Comparison of ENCODE assay signal across 13 mouse cellular contexts in genomic region chr12:107056553-107056952, GRCm38 (mm10).
DNase-seq lines count a peak whose midpoint lies in the region; TF ChIP-seq lines count a peak whose summit lies in the region.
"Had no signal": no experiment of that assay in that cellular context is flagged by ENCODE, and none has a peak within 500 bp of the region (broad histone marks: within the 10 kb centered on the region; RNA-seq: fewer than 3 reads in every experiment).

No protein-coding gene starts in this region.

- TF ChIP-seq EP300 in MEL (IDR thresholded peaks at IDR 0.05; ENCODE audit: low read depth in 1 of 2, low read length in 2 of 2), result no peak

- no peak for TF ChIP-seq RAD21 in MEL (IDR thresholded peaks at IDR 0.05; ENCODE audit: low read depth, low read length)

- TF ChIP-seq CTCF in MEL (IDR thresholded peaks at IDR 0.05 in 2 of 3, conservative IDR thresholded peaks at IDR 0.05 in 1 of 3; ENCODE audit: control insufficient read depth in 1 of 3, insufficient read depth in 1 of 3, low read depth in 2 of 3, low read length in 3 of 3, poor library complexity in 1 of 3, severe bottlenecking in 1 of 3), result no peak

- no peak for TF ChIP-seq POLR2A in MEL (IDR thresholded peaks at IDR 0.05; ENCODE audit: control insufficient read depth in 1 of 2, insufficient read depth in 1 of 2, low read depth in 1 of 2, low read length in 2 of 2, poor library complexity in 1 of 2)

- no peak overlapping the region for H3K9ac ChIP-seq in MEL (ENCODE audit: control insufficient read depth, low read depth, low read length, poor library complexity, severe bottlenecking)
- H3K9ac ChIP-seq: hindbrain, embryonic 15.5 days had no signal

- H3K27ac ChIP-seq in MEL (ENCODE audit: control insufficient read depth, low read depth, low read length), result no peak overlapping the region
- H3K27ac ChIP-seq: hindbrain, embryonic 15.5 days had no signal

- no peak overlapping the region for H3K4me3 ChIP-seq in MEL (ENCODE audit: control insufficient read depth in 1 of 2, insufficient read depth in 1 of 2, low read depth in 2 of 2, low read length in 2 of 2)
- H3K4me3 ChIP-seq: erythroblast, embryonic 14.5 days; hindbrain, embryonic 15.5 days had no signal

- H3K79me2 ChIP-seq in MEL (ENCODE audit: control insufficient read depth, insufficient read depth, low read length, poor library complexity), result no peaks in the 10 kb centered on the region

- no peaks in the 10 kb centered on the region for H3K4me1 ChIP-seq in MEL (ENCODE audit: control insufficient read depth in 1 of 2, insufficient read depth in 2 of 2, low read length in 2 of 2)
- H3K4me1 ChIP-seq: hindbrain, embryonic 15.5 days had no signal

- DNase-seq in adrenal gland, postnatal 36 days, result peak; percentile 2 to 33
- no peak for DNase-seq in adrenal gland, postnatal 4 days (ENCODE audit: low spot score in 2 of 2)
- peak; percentile 18 for DNase-seq in kidney, postnatal 14 days
- no peak for DNase-seq in kidney, adult 18-20 months
- peak; percentile 1 for DNase-seq in MEL (ENCODE audit: low read depth, low spot score)
- peak; percentile 66 for DNase-seq in hindlimb bud, embryonic 11.5 days (ENCODE audit: extremely low spot score, low read depth, low spot score)
- no peak for DNase-seq in spleen, adult 18-20 months
- DNase-seq in left cerebral cortex, adult 18-20 months (ENCODE audit: low spot score in 2 of 2), result no peak
- DNase-seq: cerebellum, adult 2 months; layer of hippocampus, postnatal 36 days; lung, adult 2 months had no signal

- no peaks in the 10 kb centered on the region for H3K27me3 ChIP-seq in MEL (ENCODE audit: control insufficient read depth in 1 of 2, insufficient read depth in 2 of 2, low read length in 2 of 2)
- H3K27me3 ChIP-seq: hindbrain, embryonic 15.5 days had no signal

- no peaks in the 10 kb centered on the region for H3K36me3 ChIP-seq in MEL (ENCODE audit: control insufficient read depth in 1 of 2, insufficient read depth in 2 of 2, low read length in 2 of 2)
- H3K36me3 ChIP-seq: hindbrain, embryonic 15.5 days had no signal

- 0 out of 2 replicates have a peak, but pooled peaks cover 1% of the 10 kb centered on the region for H3K9me3 ChIP-seq in MEL (replicated peaks; ENCODE audit: insufficient read depth, low read length)
- H3K9me3 ChIP-seq: hindbrain, embryonic 15.5 days had no signal

TF ChIP-seq in MEL, 35 proteins besides CTCF, POLR2A, EP300 and RAD21:
- TF ChIP-seq USF1 (IDR thresholded peaks at IDR 0.05; ENCODE audit: low read depth, low read length), result no peak
- no peak for TF ChIP-seq ETS1 (IDR thresholded peaks at IDR 0.05; ENCODE audit: low read depth, low read length)
- no peak for TF ChIP-seq ZC3H11A (IDR thresholded peaks at IDR 0.05; ENCODE audit: low read depth, low read length)
- TF ChIP-seq NRF1 (IDR thresholded peaks at IDR 0.05; ENCODE audit: insufficient read depth, low read depth, low read length, poor library complexity, severe bottlenecking), result no peak
- TF ChIP-seq SMC3 (IDR thresholded peaks at IDR 0.05; ENCODE audit: low read depth, low read length), result no peak
- no peak for TF ChIP-seq TAL1 (IDR thresholded peaks at IDR 0.05; ENCODE audit: low read length)
- TF ChIP-seq SIN3A (IDR thresholded peaks at IDR 0.05; ENCODE audit: low read length), result no peak
- no peak for TF ChIP-seq NELFE (IDR thresholded peaks at IDR 0.05; ENCODE audit: low read depth, low read length)
- no peak for TF ChIP-seq HCFC1 (IDR thresholded peaks at IDR 0.05; ENCODE audit: low read depth, low read length)
- no peak for TF ChIP-seq ZMIZ1 (IDR thresholded peaks at IDR 0.05; ENCODE audit: low read depth, low read length)
- no peak for TF ChIP-seq POLR2AphosphoS5 (IDR thresholded peaks at IDR 0.05; ENCODE audit: borderline replicate concordance, low read depth, low read length)
- no peak for TF ChIP-seq CHD2 (IDR thresholded peaks at IDR 0.05; ENCODE audit: low read length)
- TF ChIP-seq JUND (IDR thresholded peaks at IDR 0.05; ENCODE audit: low read depth, low read length), result no peak
- TF ChIP-seq BHLHE40 (IDR thresholded peaks at IDR 0.05; ENCODE audit: borderline replicate concordance, low read depth, low read length), result no peak
- no peak for TF ChIP-seq MXI1 (IDR thresholded peaks at IDR 0.05; ENCODE audit: low read depth, low read length)
- no peak for TF ChIP-seq MYB (IDR thresholded peaks at IDR 0.05; ENCODE audit: low read depth, low read length)
- no peak for TF ChIP-seq ELF1 (IDR thresholded peaks at IDR 0.05; ENCODE audit: low read depth, low read length)

Comparison
In these comparisons a context has a peak if more than half of its experiments do, and no peak if none do; other contexts are left out.
1. DNase-seq: peak in adrenal gland, postnatal 36 days (2 of 2), kidney, postnatal 14 days (single experiment), MEL (single experiment) and hindlimb bud, embryonic 11.5 days (single experiment); none in adrenal gland, postnatal 4 days (0 of 2), kidney, adult 18-20 months (single experiment), spleen, adult 18-20 months (0 of 2) and left cerebral cortex, adult 18-20 months (0 of 2).